Mouse (Mus musculus): Measurements from ENCODE around the gene Krt25. TPM values are rescaled to one million over a fixed set of nuclear protein-coding genes. Genes with fewer than 3 reads are reported as not detected.

Gene Krt25
- not detected in 2 replicates for polyA plus RNA-seq (2016; fragmentation: Nextera tagmentation; extraction: Ambion mirVana)

GRCm38 (mm10) chr11:99322851-99323250 is at the start of gene Krt25:
TSS of gene Krt25 (minus strand) at chr11:99322951.
- Histone ChIP-seq H3K9ac (replicated peaks) (no peak within 1 kb of the TSS), H3K4me3 (no peak within 1 kb of the TSS), H3K9me3 (no peaks in the 10 kb centered on the region), H3K27ac (replicated peaks) (no peak within 1 kb of the TSS), H3K4me2 (replicated peaks) (no peak within 1 kb of the TSS), H3K36me3 (no peaks in the 10 kb centered on the region), H3K27me3 (no peaks in the 10 kb centered on the region), H3K4me1 (no peaks in the 10 kb centered on the region)
- 94% methylated on average over 11 of the region's 11 CpGs for WGBS
- ATAC-seq (ENCODE audit: low FRiP score, low read depth) = no peak

- H3K27ac ChIP-seq (replicated peaks) = no peak overlapping the region
- no peaks in the 10 kb centered on the region for H3K9me3 ChIP-seq
- H3K4me3 ChIP-seq = no peak overlapping the region
- 88% methylated on average over 8 of the region's 8 CpGs for WGBS
- no peak for ATAC-seq (ENCODE audit: low FRiP score, low read depth)
- no peaks in the 10 kb centered on the region for H3K36me3 ChIP-seq
- H3K4me1 ChIP-seq = no peaks in the 10 kb centered on the region
- no peak overlapping the region for H3K4me2 ChIP-seq (replicated peaks)
- no peak overlapping the region for H3K9ac ChIP-seq (replicated peaks)
- H3K27me3 ChIP-seq = no peaks in the 10 kb centered on the region; the same call in 1 of the 2 replicates
Observed at GRCm38 (mm10) chr11:99369853-99370451, 47.2 kb upstream of the Krt25 start.

GRCm38 (mm10) chr11:99369229-99369628 is 46.5 kb upstream of the Krt25 start:
- WGBS = 20% methylated on average over 3 of the region's 3 CpGs
- Histone ChIP-seq H3K27me3 (no peaks in the 10 kb centered on the region), H3K36me3 (no peaks in the 10 kb centered on the region), H3K27ac (replicated peaks) (no peak overlapping the region), H3K9ac (replicated peaks) (no peak overlapping the region), H3K4me2 (replicated peaks) (no peak overlapping the region), H3K9me3 (no peaks in the 10 kb centered on the region), H3K4me3 (no peak overlapping the region), H3K4me1 (no peaks in the 10 kb centered on the region)
- ATAC-seq (ENCODE audit: low FRiP score, low read depth) = no peak

GRCm38 (mm10) chr11:99366791-99367190 is 44.0 kb upstream of the Krt25 start:
- no peak overlapping the region for H3K27ac ChIP-seq (replicated peaks)
- no peak for ATAC-seq (ENCODE audit: low FRiP score, low read depth)
- H3K4me2 ChIP-seq (replicated peaks) = no peak overlapping the region
- no peak overlapping the region for H3K9ac ChIP-seq (replicated peaks)
- no peak overlapping the region for H3K4me3 ChIP-seq
- WGBS = 43% methylated on average over 10 of the region's 10 CpGs
- H3K9me3 ChIP-seq = no peaks in the 10 kb centered on the region
- H3K27me3 ChIP-seq = no peaks in the 10 kb centered on the region
- no peaks in the 10 kb centered on the region for H3K36me3 ChIP-seq
- no peaks in the 10 kb centered on the region for H3K4me1 ChIP-seq

- no peak for ATAC-seq (ENCODE audit: low FRiP score, low read depth)
- no peak overlapping the region for H3K9ac ChIP-seq (replicated peaks)
- H3K4me2 ChIP-seq (replicated peaks) = no peak overlapping the region
- 27% methylated on average over 9 of the region's 9 CpGs for WGBS
- H3K9me3 ChIP-seq = no peaks in the 10 kb centered on the region
- no peak overlapping the region for H3K27ac ChIP-seq (replicated peaks)
- no peak overlapping the region for H3K4me3 ChIP-seq
- H3K36me3 ChIP-seq = no peaks in the 10 kb centered on the region
- H3K27me3 ChIP-seq = no peaks in the 10 kb centered on the region
- H3K4me1 ChIP-seq = no peaks in the 10 kb centered on the region
Observed at GRCm38 (mm10) chr11:99364412-99364811, 41.7 kb upstream of the Krt25 start.

GRCm38 (mm10) chr11:99361423-99361822 is 38.7 kb upstream of the Krt25 start:
- H3K27ac ChIP-seq (replicated peaks) = no peak overlapping the region
- H3K27me3 ChIP-seq = no peaks in the 10 kb centered on the region
- ATAC-seq (ENCODE audit: low FRiP score, low read depth) = no peak
- no peak overlapping the region for H3K4me2 ChIP-seq (replicated peaks)
- H3K9me3 ChIP-seq = no peaks in the 10 kb centered on the region
- H3K9ac ChIP-seq (replicated peaks) = no peak overlapping the region
- 90% methylated on average over 8 of the region's 8 CpGs for WGBS
- H3K36me3 ChIP-seq = no peaks in the 10 kb centered on the region
- no peaks in the 10 kb centered on the region for H3K4me1 ChIP-seq
- no peak overlapping the region for H3K4me3 ChIP-seq

GRCm38 (mm10) chr11:99351004-99351403 is 28.3 kb upstream of the Krt25 start, which contains the start of gene Krt27:
TSS of gene Krt27 (minus strand) at chr11:99351104.
- H3K9ac ChIP-seq (replicated peaks) = no peak within 1 kb of the TSS
- no peak within 1 kb of the TSS for H3K4me3 ChIP-seq
- no peaks in the 10 kb centered on the region for H3K36me3 ChIP-seq
- no peak within 1 kb of the TSS for H3K4me2 ChIP-seq (replicated peaks)
- H3K4me1 ChIP-seq = no peaks in the 10 kb centered on the region
- H3K9me3 ChIP-seq = no peaks in the 10 kb centered on the region
- no peaks in the 10 kb centered on the region for H3K27me3 ChIP-seq
- ATAC-seq (ENCODE audit: low FRiP score, low read depth) = no peak
- no peak within 1 kb of the TSS for H3K27ac ChIP-seq (replicated peaks)
- 83% methylated on average over 12 of the region's 12 CpGs for WGBS

GRCm38 (mm10) chr11:99339299-99339847 is 16.6 kb upstream of the Krt25 start:
- Histone ChIP-seq H3K27me3 (no peaks in the 10 kb centered on the region), H3K4me1 (0 out of 2 replicates have a peak, but pooled peaks cover 4% of the 10 kb centered on the region), H3K4me2 (replicated peaks) (0 out of 2 replicates have a peak overlapping the region, but pooled peaks have one; percentile 0), H3K9ac (replicated peaks) (no peak overlapping the region), H3K27ac (replicated peaks) (peak overlapping the region; percentile 60), H3K9me3 (no peaks in the 10 kb centered on the region), H3K4me3 (no peak overlapping the region), H3K36me3 (no peaks in the 10 kb centered on the region)
- 0 out of 2 replicates have a peak, but pooled peaks have one; percentile 38 for ATAC-seq (ENCODE audit: low FRiP score, low read depth)
- WGBS = 30% methylated on average over 11 of the region's 11 CpGs

GRCm38 (mm10) chr11:99337866-99338265 is 15.1 kb upstream of the Krt25 start, which contains the start of gene Krt26:
TSS of gene Krt26 (minus strand) at chr11:99337966.
- 0 out of 2 replicates have a peak, but pooled peaks cover 7% of the 10 kb centered on the region for H3K4me1 ChIP-seq
- no peak for ATAC-seq (ENCODE audit: low FRiP score, low read depth)
- H3K4me3 ChIP-seq = no peak within 1 kb of the TSS
- 93% methylated on average over 11 of the region's 11 CpGs for WGBS
- H3K9ac ChIP-seq (replicated peaks) = no peak within 1 kb of the TSS
- H3K27me3 ChIP-seq = no peaks in the 10 kb centered on the region
- no peak within 1 kb of the TSS for H3K27ac ChIP-seq (replicated peaks)
- H3K36me3 ChIP-seq = no peaks in the 10 kb centered on the region
- H3K4me2 ChIP-seq (replicated peaks) = no peak within 1 kb of the TSS
- H3K9me3 ChIP-seq = no peaks in the 10 kb centered on the region

GRCm38 (mm10) chr11:99333426-99333825 is 10.7 kb upstream of the Krt25 start:
- Histone ChIP-seq H3K36me3 (no peaks in the 10 kb centered on the region), H3K9me3 (no peaks in the 10 kb centered on the region), H3K4me1 (0 out of 2 replicates have a peak, but pooled peaks cover 2% of the 10 kb centered on the region), H3K4me3 (no peak overlapping the region), H3K27me3 (no peaks in the 10 kb centered on the region), H3K4me2 (replicated peaks) (no peak overlapping the region), H3K9ac (replicated peaks) (no peak overlapping the region), H3K27ac (replicated peaks) (no peak overlapping the region)
- 62% methylated on average over 13 of the region's 13 CpGs for WGBS
- no peak for ATAC-seq (ENCODE audit: low FRiP score, low read depth)

GRCm38 (mm10) chr11:99329655-99330054 is 6.9 kb upstream of the Krt25 start:
- no peak overlapping the region for H3K9ac ChIP-seq (replicated peaks)
- ATAC-seq (ENCODE audit: low FRiP score, low read depth) = no peak
- no peaks in the 10 kb centered on the region for H3K27me3 ChIP-seq
- no peak overlapping the region for H3K4me3 ChIP-seq
- H3K36me3 ChIP-seq = no peaks in the 10 kb centered on the region
- H3K4me2 ChIP-seq (replicated peaks) = no peak overlapping the region
- 76% methylated on average over 2 of the region's 2 CpGs for WGBS
- 0 out of 2 replicates have a peak, but pooled peaks cover 2% of the 10 kb centered on the region for H3K4me1 ChIP-seq
- no peaks in the 10 kb centered on the region for H3K9me3 ChIP-seq
- H3K27ac ChIP-seq (replicated peaks) = no peak overlapping the region

GRCm38 (mm10) chr11:99321094-99321493 is 1.7 kb downstream of the Krt25 start:
- Histone ChIP-seq H3K9me3 (no peaks in the 10 kb centered on the region), H3K36me3 (no peaks in the 10 kb centered on the region), H3K4me1 (no peaks in the 10 kb centered on the region), H3K4me2 (replicated peaks) (no peak overlapping the region), H3K27ac (replicated peaks) (no peak overlapping the region), H3K27me3 (no peaks in the 10 kb centered on the region), H3K9ac (replicated peaks) (no peak overlapping the region), H3K4me3 (no peak overlapping the region)
- ATAC-seq (ENCODE audit: low FRiP score, low read depth) = no peak
- 91% methylated on average over 14 of the region's 14 CpGs for WGBS
